Mouse (Mus musculus) layer of hippocampus, adult 9-10 months (tissue): ENCODE measurements around the gene Dbr1.

Source experiments
- DNase-seq: peaks from one replicate; pipeline ENCODE4 v3.0.0; 2022; ENCODE audit warnings: low spot score

The Dbr1 gene

DNA sequence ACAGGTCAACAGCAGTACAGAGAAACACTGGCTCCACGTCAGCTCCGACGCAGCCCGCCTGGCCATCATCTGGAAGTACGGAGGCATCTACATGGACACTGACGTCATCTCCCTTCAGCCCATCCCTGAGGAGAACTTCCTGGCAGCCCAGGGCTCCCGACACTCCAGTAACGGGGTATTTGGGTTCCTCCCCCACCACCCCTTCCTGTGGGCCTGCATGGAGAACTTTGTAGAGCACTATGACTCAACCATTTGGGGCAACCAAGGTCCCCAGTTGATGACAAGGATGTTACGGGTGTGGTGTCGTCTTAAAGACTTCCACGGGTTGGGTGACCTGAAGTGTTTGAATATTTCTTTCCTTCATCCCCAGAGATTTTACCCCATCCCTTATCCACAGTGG is 44.6 kb downstream of the Dbr1 start:
- no peak for DNase-seq

DNA sequence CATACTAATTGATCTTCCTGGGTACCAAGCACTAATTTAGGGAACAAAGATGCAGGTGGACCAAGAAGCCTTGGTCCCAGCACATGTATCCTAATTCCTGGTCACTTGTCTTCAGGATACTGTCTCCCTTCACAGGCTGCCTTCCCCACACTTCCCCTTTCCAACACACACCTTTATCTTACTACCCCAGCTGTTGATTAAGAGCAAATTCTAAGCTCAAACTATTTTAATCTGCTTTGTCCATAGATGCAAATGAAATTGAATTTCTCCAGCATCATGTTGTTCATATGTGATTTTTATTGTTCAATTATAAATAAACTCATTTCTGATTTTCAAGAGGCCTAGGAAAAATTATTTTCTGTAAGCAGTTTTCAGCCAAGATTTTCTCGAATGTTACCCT is 46.4 kb downstream of the Dbr1 start:
- DNase-seq: no peak

DNA sequence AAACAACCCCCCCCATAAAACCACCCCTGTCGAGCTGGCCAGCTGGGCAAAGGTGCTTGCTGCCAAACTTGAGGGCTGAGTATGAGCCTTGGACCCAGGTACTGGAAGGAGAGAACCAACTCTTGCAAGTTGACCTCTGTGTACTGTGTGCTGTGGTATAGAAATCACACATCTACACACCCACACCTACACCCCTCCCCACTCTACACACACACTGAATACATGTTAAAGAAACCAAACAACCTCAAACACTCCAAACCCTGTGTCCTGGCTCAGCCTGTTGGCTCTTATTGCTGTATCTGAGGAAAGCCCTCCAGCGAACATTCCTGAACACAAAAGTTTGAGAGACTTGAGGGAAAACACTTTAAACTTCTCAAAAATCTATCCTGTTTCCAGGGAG is 47.4 kb downstream of the Dbr1 start:
- DNase-seq: no peak

DNA sequence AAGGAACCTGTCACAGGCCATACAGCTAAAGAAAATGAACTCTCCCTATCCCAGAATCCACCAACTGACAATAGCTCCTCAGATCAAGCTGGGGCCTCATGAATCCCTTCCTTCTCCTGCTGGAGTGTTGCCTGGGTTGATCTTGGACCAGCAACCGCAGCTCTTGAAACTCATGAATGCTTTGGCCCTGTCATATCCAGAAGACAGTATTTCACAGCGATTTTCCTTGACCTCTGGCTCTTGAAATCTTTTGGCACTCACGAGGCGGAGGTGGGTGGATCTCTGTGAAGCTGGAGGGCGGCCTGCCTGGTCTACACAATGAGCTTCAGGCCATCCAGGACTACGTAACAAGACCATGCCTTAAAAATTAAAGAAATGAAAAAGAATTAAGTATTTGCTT is 48.5 kb downstream of the Dbr1 start:
- DNase-seq: no peak

DNA sequence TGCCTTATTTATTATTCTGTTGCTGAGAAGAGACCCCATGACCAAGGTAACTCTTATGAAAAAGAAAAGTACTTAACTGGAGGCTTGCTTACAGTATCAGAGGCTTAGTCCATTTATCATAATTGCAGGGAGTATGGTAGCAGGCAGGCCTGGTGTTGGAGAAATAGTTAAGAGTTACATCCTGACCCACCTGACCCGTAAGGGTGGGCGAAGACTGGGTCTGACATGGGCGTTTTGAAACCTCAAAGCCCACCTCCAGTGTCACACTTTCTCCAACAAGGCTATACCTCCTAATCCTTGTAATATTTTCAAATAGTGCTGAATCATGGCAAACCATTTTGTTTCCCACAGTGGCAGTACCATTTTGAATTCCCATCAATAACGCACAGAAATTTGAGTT is 53.0 kb downstream of the Dbr1 start:
- DNase-seq: no peak

DNA sequence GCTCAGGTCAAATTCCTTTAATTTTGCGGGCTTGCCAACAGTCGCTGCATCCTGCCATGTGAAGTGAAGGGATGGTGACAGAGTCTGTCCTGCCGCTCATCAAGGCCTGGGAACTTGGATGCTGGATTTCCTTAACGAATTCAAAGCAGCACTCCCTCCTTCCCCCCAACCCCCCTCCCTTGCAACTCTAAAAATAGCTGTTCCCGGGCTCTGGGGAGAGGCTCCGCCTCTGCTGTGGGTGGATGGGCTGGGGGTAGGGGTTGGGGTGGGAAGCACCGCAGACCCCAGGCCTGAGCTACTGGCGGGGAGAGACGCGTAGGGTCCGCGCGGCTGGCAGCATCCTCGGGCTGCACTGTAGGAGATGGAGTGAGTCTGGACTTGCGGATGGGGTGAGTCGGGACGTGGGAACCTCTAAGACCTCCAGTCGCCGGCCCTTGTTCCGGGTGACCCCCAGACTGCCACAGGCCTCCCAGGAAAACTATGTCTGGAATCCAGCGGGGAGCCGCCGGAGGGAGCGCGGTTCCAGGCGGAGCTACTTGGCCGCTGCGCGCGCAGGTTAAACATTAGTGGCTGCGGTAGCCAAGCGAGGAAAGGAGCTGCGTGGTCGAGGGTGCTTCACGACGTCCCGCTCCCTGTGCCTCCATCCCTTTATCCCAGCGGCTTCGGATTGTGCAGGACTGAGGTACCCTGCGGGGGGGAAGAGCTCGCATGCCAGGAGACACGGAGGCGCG is 53.8 kb downstream of the Dbr1 start, which contains the start of gene Dzip1l:
Gene Dzip1l (plus strand): TSS at position 216 of the 731 bp plus-strand sequence.
- DNase-seq: no peak

DNA sequence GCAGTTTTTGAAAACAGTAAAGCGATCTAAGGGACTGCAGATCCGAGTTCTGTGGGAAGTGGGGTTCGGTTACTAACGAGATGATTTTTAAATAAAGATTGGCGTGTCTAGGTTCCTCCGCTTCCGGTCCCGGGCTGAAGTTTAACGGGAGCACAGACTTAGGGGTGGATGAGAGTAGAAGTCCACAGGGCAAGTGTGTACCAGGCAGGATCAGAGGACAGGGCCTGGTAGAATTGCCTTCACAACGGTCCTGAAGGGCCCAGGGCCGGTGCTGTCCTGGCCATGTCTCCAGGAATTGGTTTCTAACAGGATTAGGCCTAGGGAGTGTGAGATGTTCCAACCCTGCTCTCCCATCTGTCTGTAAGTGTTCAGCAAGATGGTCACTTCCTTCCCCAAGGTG is 54.5 kb downstream of the Dbr1 start:
- no peak for DNase-seq

DNA sequence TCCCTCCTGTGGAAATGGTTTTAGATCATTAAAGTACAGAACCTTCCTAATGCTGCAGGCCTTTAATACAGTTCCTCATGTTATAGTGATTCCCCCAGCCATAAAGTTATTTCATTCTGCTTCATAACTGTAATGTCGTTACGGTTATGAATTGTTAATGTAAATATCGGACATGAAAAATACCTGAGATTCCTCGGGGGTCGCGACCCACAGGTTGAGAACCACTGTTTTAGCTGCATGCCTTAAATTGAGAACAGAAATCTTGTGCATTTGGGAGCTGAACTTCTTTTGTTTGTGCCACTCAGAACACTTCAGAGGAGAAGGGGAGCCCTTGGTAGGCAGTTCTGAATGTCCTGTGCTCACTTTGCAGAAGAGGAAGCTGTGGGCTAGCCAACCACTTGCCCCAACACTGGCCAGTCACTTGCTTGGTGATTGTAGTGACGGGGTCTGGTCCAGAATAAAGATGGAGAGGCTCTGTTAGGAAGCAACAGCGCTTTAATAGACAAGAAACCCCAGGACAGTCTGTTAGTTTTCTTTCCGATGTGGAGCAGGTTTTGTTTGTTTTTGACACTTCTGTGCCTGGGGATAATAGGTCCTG is 55.0 kb downstream of the Dbr1 start:
- DNase-seq: no peak

DNA sequence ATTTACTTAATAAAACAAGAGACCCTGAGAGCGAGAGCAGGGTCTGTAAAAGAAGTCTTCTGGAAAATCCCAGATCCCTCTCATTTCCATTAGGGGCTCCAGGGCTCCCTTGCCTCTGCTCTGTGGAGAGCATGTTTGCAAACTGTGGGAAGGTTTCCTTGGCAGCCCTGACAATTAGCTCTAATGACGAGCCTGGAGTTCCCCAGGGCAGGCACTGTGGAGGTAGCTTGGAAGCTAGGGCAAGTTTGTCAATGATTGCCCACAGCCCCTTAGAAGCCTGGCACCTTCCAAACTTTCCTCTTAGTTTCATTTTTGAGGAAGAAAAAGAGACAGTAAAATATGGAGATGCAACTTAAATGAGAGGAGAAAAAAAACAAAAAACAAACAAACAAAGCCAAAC is 56.2 kb downstream of the Dbr1 start:
- no peak for DNase-seq

DNA sequence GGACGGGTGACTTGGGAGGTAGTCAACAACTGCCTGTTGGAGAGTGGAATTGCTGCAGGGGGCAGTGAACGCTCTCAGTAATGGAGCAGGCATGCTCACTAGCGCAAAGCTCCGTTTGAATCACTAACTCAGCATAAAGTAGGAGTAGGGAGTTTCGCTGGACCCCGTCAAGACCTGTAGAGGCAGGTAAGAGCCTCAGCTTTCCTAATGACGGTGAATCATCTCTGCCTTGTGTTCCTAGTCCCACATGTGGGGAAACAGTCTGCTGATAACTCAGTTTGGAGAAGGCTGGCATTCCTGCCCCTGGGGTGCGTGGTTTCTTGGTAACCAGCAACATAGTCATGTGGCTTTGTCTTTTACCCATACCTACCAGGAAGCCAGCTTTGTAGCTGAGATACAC is 56.7 kb downstream of the Dbr1 start:
- DNase-seq: no peak
